Mouse (Mus musculus) hindlimb bud, embryonic 11.5 days (tissue): ENCODE results near the gene Myh7.

Source experiments
- DNase-seq: peaks from one replicate; pipeline ENCODE4 v3.0.0-alpha.2; 2012; ENCODE audit warnings: low read depth, low spot score; ENCODE audit errors: extremely low spot score

Gene Myh7

GRCm38 (mm10) chr14:54944939-54945338 lies 49.5 kb downstream of the Myh7 start:
- no peak for DNase-seq

DNA sequence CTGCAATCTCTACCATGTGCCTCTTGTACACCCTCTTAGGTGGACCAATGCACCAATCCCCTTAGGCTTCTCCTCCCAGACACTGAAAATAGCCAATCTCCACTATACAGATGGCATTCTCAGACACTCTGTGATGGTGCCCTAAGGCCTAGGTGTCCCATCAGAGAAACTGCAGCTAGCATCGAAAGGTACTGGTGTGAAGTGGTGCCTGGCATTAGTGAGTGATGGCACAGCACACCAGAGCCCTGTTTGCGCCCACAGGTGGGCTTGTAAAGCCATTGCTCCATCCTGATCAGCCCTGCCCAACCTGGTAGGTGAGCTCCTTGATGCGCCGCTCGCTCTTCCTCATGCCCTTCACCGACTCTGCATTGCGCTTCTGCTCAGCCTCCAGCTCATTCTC lies 50.5 kb downstream of the Myh7 start:
- DNase-seq, result no peak

DNA sequence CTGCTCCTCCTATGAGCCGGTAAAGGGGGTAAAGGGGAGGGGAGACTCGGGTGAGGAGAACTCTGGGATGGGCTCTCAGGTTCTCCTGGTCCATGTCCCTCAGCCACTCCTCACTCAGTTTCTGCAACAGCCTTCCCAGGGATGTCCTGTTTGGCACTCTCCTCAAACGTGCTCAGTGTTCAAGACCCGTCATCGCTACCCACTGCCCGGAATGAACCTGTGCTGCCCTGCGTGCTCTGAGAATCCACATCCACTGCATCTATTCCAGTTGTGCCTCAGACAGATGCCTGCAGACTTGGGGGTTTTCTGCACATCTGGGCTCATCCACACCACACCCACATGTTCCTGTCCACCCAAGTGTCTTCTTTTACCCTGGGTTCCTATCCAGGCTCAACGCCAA lies 51.9 kb downstream of the Myh7 start:
- DNase-seq, result no peak

- DNase-seq, result no peak
These were observed 53.1 kb downstream of the Myh7 start for GRCm38 (mm10) chr14:54941024-54941978.

DNA sequence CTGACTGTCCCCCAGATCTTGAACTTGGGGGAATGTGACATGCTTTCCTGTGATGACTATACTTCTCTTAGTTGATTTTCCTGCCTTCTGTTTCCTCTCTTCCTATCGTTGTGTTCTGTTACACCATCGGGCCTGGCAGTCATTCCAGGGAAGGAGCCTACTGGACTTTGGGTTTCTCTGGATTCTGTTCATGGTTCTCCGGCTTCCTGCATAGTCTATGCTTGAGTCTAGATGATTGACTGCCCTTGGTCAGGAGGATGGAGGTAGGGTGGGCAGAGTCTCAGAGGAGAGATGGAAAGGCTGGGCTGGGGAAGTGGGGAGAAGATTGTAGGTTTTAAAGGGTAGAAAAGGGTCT lies 54.3 kb downstream of the Myh7 start:
- DNase-seq, result no peak

- no peak for DNase-seq
These were observed 54.8 kb downstream of the Myh7 start for GRCm38 (mm10) chr14:54939434-54940175.

GRCm38 (mm10) chr14:54938431-54939219 lies 55.8 kb downstream of the Myh7 start:
- DNase-seq, result no peak

- no peak for DNase-seq
These were observed 56.9 kb downstream of the Myh7 start for GRCm38 (mm10) chr14:54937361-54938182.

GRCm38 (mm10) chr14:54936831-54937160 lies 57.6 kb downstream of the Myh7 start:
- DNase-seq, result no peak

DNA sequence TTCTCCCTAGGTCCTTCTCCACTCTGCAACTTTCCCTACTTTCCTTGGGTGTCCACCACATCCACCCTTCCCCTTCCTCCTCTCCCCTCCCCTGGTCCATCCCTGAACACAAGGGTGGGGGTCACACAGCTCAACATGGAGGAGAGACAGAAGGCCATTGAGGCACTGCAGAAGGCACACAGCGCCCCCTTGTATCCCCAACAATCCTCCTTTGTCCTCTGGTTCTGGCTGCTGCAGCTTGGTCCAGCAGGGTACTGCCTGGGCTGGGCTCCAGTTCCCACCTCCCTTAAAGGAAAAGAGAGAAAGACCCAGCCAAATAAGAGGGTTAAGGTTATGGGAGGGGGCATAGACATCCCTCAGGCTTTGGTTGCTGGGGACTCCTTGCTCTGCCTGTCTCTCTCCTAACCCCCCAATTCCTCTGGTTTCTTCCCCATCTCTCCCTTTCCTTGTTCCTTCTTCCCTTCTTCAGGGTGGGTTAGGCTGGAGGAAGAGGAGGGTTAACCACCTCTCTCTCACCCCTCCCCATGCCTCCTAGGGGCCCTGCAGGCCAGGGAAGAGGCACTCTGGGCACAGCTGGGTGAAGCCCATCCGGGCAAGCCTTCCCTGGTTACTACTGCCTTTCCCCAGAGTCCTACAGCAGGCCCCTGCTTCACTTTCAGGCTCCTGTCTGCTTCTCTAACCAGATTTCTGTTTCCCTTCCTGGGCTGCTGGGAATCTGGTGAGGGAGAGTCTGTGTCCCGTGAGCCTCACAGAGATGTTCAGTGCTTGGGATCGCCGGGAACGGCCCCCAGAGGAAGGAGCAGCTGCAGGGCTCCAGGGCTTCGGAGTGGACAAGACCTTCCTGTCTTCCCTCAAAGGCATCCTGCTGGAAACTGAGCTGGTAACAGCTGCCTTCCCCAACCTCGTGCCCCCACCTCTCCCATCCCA lies 58.3 kb downstream of the Myh7 start, which contains the start of gene Cmtm5:
Cmtm5 (plus strand) TSS at position 358 of the 927 bp plus-strand sequence.
- DNase-seq, result no peak

GRCm38 (mm10) chr14:54932645-54933150 lies 61.7 kb downstream of the Myh7 start, which contains the start of gene Il25:
TSS of gene Il25 (plus strand) at chr14:54932695.
- no peak for DNase-seq

DNA sequence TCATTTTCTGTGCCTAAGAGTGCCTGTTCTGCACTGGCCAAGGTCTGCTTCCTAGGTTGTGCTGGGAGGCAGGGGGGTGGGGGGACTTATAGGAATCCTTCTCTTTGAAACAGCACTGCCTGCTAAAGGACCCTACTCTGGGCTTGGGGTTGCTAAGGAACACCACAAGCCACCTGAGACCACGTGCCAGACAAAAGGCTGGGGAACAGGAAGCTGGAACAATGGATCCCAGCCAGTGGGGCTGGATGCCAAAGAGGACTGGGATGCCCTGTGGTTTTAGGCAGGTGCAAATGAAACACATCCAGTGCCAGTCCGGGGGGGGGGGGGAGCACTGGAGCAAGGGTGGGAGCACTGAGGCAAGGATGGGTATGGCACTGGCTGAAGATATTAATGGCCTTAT lies 64.0 kb downstream of the Myh7 start:
- no peak for DNase-seq

DNA sequence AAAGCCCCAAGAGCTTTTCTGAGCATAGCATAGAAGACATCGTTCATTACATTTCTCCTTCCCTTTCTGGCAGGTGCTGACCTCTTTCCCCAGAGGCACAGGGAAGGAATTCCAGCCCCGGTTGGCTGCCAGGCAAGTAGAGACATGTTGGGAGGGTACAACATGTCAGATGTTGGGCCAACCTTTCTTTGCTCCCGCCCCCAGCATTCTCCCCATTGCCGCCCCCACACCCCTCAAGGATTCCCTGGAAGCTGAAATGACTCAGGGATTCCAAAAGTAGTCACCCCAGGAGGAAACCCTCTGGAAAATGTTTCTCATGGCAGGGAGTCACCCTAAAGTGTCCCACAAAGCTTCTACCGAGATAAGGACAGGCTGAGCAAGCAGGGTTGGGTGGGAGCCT lies 64.6 kb downstream of the Myh7 start:
- no peak for DNase-seq

DNA sequence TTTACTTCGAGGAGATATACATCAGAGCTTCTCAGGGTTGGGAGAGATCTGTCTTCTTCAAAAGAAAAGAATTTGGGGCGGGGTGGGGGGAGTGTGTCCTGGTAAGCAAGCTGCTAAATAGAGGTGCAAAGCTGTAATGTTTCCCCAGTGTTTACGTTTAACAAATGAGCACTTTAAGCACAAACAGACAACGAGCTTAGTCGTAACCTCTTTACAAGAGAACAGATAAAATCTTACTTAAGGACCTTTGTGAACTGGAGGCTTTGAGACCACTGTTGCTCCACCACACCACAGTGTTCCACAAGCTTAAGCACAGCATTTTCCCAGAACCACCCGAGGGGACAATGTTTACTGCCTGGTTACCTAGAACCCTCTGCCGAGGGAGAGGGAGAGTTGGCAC lies 67.1 kb downstream of the Myh7 start:
- DNase-seq, result no peak

DNA sequence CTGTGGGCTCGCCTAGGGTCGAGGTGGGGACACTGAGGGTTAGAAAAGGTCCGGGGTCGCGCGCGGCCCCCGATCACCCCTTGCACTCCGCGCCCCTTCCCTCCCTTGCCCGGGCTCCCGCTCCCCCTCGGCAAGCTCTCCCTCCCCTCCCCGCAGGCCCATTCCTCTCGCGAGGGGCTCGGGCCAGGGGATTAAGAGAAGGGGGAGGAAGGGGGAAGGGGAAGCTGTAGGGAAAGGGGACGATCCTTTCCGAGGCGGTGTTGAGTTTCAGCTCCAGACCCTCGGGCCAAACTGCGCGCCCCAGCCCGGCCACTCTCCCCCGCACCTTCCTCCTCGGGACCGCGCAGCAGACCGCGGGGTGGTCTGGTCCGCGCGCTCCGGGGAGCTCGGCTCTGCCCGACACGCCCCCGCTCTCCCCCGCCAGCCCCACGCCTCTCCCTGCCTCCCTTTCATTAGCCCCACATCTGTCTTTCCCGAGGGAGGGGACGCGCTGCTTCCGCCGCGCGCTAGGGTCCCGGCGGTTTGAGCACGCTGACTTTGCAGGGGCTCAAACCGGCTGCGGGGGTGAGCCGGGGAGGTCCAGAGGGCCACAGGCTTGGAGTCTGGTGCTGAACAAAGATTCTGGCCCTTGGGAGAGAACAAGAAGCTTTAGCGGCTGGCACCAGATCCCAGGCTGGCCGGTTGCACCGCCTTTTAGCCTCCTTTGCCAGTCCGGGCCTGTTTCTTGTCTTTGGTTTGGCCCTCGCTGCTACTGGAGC lies 67.8 kb downstream of the Myh7 start:
- DNase-seq, result no peak

DNA sequence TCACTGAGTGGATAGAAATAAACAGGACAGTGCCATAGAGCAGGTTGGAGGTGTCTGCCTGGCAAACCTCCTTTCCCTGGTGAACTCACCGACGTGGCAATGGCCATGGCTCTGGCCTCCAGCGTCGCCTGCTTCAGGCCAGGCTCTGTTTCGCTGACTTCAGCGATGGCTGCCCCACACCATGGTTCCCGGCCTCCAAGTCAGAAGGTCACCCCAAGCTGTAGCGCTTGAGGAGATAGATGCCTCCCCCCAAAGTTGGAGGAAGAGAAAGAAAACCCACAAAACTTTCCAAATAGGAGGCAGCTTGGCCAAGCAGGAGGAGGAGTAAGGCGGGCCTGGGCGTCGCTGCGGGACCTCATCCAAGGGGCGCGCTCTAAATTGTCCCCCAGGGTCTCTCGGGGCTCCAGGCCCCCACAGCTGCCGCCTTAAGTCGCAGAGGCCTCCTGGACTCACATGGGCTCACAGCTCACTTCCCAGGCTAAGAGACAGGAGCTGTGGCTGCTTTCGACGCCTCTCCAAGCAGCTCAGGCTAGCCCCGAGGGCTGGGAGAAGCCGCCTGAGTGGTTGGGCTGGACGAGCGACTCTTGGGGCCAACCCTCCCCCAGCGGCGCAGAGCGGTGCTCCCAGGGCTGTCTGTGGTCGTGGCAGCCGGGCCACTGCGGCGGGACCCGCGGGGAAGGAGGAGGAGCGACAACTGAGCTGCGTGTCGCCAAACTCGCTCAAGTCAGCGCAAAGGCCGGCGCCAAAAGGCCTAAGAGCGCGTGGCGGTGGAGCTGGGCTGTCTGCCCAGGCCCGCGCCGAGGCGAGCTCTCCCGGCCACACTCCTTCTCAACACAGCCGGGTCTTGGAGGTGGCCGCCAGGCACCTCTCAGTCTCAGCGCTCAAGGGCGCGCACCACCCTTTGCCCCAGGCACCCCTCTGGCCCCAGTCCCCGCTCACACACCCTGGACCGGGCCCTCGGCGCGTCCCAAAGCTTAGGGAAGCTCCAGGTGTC lies 68.8 kb downstream of the Myh7 start, which contains the start of gene Efs:
Efs (minus strand) TSS at position 778 of the 994 bp plus-strand sequence.
- DNase-seq, result no peak

DNA sequence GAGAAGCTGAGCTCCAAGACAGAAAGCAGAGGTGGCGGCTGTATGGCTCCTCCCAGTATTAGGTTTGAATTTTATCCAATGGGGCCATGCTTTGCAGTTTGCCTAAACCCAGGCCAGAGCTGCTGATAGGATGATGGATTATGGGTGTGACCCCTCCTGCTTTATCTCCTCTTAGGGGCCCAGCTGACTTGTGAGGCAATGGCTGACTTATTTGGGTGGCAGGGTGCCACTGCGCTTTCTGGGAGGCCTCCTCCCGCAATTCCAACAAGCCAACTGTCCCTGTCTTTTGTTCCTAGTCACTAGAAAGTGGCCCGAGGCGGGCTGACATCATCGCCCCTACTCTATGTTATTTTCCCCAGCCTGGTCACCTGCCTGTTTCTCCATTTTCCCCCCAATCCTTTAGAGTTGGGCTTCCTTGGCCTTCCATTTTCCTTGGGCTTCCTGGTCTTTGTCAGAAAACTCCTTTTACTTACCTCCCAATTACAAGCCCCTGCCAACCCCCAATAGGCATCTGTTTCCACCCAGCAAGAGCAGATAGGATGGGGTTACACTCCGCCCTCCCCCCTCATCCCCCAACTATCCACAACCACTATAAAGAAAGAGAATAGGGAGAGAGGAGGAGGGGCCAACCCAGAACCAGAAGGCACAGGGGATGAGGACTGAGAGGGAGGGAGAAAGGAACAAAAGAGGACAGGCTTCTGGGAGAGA lies 69.6 kb downstream of the Myh7 start:
- no peak for DNase-seq
